Mouse (Mus musculus): Measurements from ENCODE around the gene Rabl3.

Rabl3 gene

DNA sequence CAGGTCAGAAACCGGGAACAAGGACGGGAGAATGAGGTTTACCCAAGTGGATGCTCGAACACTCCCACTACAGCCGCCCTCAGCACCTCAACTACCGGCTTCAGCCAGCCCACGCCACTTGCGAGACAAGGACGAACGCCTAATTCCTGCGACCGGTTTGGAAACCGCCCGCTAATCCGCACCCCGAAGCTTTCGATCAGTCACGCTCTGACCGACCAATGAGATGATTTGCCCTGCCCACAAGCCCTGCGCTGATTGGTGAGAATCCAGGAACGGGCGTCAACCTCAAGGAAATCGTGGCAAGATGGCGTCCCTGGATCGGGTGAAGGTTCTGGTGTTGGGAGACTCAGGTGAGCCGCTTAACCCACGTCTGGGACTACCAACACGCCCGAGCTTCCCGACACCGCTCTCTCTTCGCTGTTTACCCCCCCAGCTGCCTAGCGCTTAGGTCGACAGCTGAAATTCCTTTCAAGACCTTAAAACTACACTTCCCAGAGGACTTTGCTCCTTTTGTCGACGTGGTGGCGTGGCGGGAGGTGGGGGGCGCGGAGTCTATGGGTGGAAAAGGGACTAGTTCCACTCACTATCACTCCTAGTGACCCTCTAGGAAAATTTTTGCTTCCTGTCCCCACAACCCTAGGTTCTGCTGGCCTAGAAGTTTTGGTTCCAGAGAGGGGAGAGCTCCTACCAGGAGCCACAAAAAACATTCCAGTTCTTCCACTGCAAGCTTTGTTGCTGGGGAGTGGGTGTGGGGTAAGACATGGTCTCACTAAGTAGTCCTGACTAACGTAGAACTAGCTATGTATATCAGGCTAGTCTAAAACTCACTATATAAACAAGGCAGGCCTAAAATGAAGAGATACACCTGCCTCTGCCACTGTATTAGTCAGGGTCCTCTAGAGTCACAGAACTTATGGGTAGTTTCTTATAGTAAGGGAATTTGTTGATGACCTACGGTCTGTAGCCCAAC is at the start of gene Rabl3, which contains the start of gene Gtf2e1:
TSS of gene Rabl3 (plus strand) at position 275 of the 970 bp plus-strand sequence.
TSS of gene Gtf2e1 (minus strand) at position 179 of the 970 bp plus-strand sequence.
- peak; percentile 97 for DNase-seq

- DNase-seq, result no peak
These were observed 44.7 kb upstream of the Rabl3 start for GRCm38 (mm10) chr16:37495017-37495416.

DNA sequence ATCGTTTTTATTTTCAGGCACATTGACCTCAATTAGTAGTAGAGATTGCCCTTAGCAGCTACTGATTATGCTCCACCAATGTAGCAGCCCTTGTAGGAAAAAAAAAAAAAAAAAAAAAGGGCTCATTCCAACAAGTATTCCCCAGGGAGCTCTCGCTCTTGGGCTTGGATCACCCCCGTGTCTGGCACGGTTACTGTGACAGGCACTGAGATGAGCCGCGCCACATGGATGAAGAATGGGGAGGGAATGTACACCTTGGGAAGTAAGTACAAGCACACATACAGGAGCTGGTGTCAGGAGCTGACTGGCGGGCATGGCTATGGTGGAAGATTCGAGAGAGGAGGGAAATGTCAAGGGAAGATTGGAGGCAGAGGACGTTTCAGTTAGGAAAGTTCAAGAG is 41.1 kb upstream of the Rabl3 start:
- DNase-seq, result no peak

- DNase-seq, result no peak
These were observed 35.2 kb upstream of the Rabl3 start for GRCm38 (mm10) chr16:37504517-37504916.

DNA sequence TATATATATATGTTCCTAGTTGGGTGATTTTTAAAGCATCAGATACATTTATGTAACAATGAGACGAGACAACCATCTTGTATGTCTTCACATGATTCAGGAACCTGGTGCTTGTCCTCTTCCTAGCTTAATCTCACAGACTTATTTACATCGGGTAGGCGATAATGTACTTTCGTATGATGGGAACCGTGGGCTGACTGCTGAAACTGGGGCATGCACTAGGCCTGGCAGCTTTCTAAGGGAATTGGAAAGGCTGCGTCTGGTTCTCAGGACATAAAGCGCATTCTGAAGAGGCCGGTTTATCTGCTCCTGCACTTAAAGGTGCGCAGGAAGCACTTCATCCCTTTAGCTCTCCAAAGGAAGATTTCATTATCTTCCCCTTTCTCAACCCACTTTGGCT is 32.9 kb upstream of the Rabl3 start:
- no peak for DNase-seq

DNA sequence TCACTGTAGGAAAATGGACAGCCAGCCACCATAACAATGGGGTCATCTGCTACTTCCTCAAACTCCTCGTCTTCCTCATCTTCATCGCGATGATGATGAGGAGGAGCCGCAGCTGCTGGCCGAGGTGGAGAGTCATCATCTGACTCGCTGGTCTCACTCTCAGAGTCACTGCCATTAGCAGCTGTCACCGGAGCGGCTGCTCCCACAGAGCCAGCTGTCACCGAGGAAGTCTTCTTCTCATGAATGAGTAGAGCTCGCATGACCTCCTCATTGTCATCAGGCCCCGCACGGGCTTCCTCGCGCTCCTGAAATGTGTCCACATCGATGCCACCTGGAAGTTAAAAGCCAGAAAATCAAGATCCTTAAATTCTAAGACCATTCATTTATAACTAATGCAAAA is 28.2 kb upstream of the Rabl3 start:
- no peak for DNase-seq

DNA sequence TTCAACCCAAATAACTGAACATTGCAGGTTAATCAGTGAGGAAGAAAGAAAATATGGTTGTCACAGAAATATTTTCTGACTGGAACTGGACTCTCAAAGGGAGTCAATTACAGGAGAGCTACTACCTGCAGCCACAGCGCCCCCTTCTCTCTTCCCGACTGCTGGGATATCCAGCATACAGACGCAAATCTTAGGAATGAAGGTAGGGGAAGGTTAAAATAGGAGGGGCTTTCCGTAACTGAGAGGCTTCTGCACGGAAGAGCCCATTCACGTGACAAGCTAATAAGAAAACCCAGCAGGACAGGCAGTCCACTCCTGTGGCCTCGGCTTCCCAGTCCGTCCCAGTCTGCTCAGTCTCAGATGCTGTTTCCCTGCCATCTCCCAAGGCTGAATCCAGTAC is 25.0 kb upstream of the Rabl3 start:
- DNase-seq, result no peak

GRCm38 (mm10) chr16:37516376-37516993 is 23.2 kb upstream of the Rabl3 start:
- no peak for DNase-seq

DNA sequence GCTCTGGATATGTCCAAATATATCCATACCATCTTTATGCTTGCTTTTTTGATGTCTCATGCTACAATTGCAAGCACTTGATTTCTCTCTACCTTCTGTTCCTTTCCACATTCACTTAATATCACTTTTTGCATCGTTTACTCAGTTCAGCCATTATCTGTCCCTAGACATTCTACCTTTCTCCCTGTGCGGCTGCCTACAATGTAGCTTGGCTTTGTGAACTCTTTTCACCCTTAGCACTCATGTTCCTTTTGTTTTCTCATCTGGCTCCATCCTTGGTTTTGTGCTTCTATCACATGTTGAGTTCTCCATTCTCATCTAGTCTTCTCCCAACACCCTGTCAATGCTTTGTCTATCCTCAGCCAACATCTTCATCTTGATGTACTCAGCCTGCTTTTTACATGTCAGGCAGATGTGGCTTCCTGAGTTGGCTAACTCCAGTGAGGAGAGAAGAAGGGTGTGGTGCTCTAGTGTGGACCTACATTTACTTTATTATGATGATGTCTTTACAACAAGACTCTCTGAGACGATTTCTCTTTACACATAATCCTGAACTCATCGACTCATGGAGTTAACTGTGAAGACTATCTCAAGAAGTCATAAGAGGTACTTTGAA is 22.0 kb upstream of the Rabl3 start:
- no peak for DNase-seq

DNA sequence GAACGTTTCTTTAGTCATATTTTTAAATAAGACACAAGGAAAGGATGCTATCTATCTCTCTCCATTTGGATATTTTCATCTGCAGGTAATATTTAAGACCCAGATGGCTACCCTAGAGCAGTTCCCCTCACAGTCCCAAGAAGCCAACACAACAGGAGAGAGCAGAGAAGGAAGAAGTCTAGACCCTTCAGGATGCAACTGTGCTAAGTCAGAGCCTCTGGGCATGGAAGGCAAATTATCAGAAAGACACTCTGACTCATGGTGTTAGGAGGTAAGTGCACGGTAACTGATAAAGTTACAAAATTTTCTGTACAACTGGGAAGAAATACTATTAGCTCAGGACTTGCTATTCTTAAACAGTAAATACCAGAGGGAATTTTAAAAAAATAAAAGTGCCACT is 21.0 kb upstream of the Rabl3 start:
- no peak for DNase-seq

DNA sequence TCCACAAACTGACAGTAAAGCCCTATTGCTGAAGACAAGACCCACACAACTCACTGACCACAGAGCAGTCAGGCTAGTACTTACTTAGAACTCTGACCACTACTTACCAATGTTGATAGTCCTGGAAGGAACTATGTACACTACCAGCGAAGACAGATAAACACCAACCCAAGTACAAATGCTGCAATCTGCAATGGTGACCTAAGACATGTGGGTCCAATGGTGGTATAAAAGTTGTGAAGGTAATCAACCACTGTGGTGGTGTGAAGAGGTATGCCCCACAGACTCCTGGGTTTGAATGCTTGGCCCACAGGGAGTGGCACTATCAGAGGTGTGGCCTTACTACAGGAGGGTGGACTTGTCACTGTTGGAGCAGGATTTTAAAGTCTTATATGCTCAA is 20.0 kb upstream of the Rabl3 start:
- no peak for DNase-seq

DNA sequence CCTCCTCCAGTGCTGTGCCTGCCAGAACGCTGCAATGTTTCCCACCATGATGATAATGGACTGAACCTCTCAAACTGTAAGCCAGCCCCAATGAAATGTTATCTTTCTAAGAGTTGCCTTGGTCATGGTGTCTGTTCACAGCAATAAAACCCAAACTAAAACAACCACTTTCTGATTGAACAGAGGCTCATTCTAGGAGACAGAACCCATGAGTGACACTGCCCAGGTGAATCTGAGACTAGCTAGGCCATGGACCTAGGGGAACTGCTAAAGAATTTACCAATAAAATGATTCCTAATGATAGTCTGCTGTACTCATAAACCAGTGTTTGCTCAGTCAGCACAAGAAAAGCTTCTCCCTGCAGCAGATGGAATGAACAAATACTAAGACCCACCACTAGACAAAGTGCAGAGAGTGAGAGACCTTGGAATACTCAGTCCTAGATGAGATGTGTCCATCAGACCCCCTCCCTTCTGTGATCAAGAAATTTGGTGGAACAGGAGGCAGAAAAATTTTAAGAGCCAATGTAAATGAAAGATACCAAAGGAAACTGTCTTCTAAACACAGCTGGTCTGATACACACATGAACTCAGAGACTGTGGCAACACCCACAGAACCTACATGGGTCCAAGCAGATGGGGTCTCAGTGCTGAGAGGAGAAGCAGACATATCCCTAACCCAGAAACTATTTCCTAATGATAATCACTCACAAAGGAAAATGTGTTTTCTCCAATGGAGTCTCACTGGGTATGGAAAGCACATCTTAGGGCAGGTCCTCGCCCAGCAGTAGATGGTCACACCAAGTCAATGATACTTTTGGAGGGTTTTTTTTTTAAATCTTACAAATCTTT is 19.3 kb upstream of the Rabl3 start:
- no peak for DNase-seq

DNA sequence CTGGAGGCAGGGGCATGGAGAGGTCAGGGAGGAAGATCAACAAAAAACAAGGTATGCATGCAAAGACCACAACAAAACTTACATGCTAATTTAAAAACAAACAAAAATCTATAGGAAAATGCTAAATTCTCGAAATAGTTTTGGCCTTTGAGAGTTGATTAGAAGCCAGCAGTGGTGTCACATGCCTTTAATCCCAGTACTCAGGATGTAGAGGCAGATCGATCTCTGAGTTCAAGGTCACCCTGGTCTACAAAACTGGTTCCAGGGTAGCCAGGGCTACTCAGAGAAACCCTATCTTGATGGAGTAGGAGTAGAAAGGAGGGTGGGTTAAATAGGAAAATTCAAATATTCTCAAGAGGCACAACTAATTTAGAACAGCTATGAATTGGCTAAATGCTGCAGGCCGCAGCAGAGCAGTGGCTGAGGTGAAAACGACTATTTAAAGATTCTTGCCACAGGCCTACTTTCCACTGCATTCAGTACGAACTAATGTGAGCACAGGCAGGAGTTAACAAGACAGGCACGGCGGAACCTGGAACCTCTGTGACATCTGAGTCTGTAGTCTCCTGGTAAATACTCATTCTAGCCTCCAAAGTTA is 17.5 kb upstream of the Rabl3 start:
- no peak for DNase-seq

DNA sequence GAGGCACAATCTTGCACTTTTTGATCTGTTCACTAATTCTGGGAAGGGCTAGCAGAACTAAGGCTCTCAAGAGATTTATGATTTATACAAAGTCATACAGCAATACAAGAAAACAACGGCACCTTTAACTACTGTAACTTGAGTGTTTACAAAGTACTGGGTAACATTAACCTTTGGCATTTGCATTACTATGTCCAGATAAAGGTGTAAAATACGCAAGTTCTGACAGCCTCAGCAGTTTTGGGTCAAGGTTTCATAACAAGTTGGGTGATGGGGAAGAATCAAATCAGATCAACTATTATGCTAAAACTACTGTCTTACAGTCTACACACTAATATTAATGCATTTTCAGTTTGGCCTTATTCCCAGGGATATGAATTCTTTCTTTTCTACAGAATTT is 14.6 kb upstream of the Rabl3 start:
- no peak for DNase-seq

GRCm38 (mm10) chr16:37526688-37527223 is 12.9 kb upstream of the Rabl3 start:
- DNase-seq, result no peak

- DNase-seq, result no peak
These were observed 9.5 kb upstream of the Rabl3 start for GRCm38 (mm10) chr16:37530170-37530569.

GRCm38 (mm10) chr16:37532046-37532445 is 7.6 kb upstream of the Rabl3 start:
- DNase-seq, result no peak

DNA sequence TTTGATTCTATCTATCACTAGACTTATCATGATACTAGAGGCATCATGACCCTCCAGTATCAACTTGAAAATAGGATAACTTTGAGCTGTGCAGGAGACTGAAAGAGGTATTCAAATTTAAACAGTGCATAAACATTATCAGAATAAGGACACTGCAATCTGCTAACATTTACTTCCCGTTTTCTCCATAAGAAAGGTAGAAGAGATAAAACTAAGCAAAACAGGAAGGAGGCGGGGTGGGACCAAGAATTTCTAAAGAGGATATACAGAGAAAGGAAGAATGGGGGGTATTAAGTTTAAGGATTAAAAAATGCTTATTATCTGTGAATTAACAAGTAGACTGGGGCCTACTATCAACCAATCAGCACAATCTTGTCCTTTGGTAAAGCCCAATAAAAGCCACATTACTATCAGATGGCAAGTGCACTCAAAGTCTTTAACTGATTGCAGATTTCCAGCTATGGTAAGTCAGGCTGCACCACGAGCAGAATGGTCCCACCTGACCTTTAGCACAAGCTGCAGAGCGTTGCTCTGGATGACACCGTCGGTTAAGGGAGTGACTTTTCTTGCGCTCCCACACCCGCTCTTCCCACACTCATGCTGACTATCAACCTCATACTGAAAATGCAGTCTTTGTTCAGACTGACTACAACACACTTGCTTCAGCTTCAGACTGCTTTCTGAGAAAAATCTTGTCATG is 6.2 kb upstream of the Rabl3 start:
- no peak for DNase-seq

- no peak for DNase-seq
These were observed 460 bp upstream of the Rabl3 start for GRCm38 (mm10) chr16:37539240-37539610.

GRCm38 (mm10) chr16:37540776-37541175 is 1.1 kb downstream of the Rabl3 start:
- DNase-seq, result no peak

DNA sequence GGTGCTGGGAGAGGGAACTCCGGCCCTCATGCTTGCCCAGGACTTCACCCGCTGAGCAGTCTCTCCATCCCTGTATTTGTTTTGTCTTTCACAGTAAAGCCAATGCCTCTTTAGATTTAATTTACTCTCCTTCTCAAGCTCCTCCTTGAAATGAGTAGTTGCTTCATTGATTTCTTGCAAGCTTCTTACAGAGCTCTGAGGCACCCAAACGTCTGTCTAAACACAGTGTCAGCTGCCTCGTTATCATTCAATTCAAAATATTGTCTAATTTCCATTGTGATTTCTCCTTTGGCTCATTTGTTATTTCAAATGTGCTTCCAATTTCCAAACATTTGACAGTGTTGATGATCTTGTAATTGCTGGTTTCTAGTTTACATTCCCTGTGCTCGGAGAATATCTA is 6.6 kb downstream of the Rabl3 start:
- DNase-seq, result no peak

Measured in kidney, postnatal 10 days (tissue).